Mouse (Mus musculus) adrenal gland, adult 10 weeks (tissue): ENCODE results near the gene Asic2. TPM values are rescaled to one million over a fixed set of nuclear protein-coding genes. Genes with fewer than 3 reads are reported as not detected.

Experiments
- polyA plus RNA-seq: library from polyadenylated mRNA; stranded (reverse); fragments of 350-450 nt; fragmentation: Illumina TruSeq; extraction: RNeasy Lipid Tissue Mini Kit (QIAGEN cat#74804); gene quantifications from one replicate; pipeline ENCODE4 v1.2.3, GENCODE M21; 2014; ENCODE audit warnings: low read depth, low replicate concordance

Asic2 gene
- polyA plus RNA-seq, result 0.64 TPM

DNA sequence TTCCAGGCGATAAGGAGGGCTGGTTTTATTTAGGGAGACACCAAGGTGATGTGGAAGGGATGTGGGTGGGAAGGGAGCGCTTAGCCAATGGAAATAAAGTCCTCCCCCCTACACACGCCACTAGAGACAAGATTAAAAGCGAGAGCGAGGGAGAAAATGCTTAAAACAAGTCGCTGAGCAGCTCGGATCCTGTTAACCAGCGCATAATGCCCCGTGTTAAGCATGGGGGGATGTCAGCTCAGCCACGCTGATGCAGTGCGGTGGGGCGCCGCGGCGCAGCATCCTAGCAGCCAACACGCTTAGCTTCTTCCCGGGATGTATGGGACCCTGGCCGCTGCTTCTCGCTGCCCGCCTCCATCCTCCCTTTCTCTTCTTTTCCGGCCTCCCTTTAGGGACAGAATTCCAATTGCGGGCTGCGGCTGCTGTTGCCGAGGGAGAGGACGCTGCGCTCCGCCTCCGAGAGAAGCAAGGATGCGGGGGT, at the start of gene Asic2:
Gene Asic2, minus strand, starts transcription at position 57 of the 481 bp plus-strand sequence.

DNA sequence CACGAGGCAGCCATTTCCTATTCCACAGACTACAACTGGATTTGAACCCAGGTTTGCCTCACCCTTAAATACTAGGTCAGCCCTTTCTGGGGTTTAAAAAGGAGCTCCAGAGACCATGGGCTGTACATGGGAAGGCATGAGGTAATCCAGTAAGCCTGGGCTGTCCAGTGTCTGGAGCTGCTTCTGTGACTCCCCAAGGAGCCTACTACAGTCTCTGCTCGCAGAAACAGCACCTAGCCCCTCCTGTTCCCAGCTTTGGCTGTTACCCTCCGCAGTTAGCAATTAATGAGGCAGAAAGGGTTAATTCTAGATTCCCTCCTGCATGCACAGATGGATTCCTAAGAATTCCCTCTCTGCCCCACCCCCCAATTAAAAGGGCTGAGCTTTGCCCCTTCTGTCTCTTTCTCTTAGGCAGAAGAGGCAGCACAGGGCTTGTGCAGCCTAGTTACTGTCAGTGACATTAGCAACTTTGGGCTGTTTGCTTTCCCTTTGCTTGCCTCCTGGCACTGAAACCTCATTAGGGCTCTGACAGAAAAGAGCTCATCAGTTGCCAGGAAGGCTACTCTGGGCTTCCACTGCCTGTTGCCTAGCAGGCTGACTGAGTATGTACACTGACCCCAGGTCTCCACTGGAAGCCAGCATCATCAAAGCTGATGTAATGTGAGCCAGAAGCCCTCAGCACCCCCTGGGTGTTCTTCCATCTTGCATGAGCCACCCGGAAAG, 107.8 kb downstream of the Asic2 start, which contains the start of gene 5530401A14Rik:
Gene 5530401A14Rik, plus strand, starts transcription at position 424 of the 723 bp plus-strand sequence.

GRCm38 (mm10) chr11:80858065-80858464, 1110.2 kb downstream of the Asic2 start, which contains the start of gene Spaca3:
Gene Spaca3 (plus strand): TSS chr11:80858365.

Other genes with a start within 250 kb of the Asic2 start
- not detected for gene 5530401A14Rik, start 107.8 kb downstream of the Asic2 start, polyA plus RNA-seq
- gene Ccl2, start 67.1 kb upstream of the Asic2 start, polyA plus RNA-seq, result 2.6 TPM
- gene Gm17268, start 70.1 kb upstream of the Asic2 start, polyA plus RNA-seq, result not detected
- gene Ccl7, start 77.3 kb upstream of the Asic2 start, polyA plus RNA-seq, result 1.1 TPM
- gene Ccl11, start 89.4 kb upstream of the Asic2 start, polyA plus RNA-seq, result 11.3 TPM
- not detected for gene Ccl12, start 133.4 kb upstream of the Asic2 start, polyA plus RNA-seq
- not detected for gene Ccl8, start 146.7 kb upstream of the Asic2 start, polyA plus RNA-seq